Mouse (Mus musculus): ENCODE data around the gene Plac1.

DNA sequence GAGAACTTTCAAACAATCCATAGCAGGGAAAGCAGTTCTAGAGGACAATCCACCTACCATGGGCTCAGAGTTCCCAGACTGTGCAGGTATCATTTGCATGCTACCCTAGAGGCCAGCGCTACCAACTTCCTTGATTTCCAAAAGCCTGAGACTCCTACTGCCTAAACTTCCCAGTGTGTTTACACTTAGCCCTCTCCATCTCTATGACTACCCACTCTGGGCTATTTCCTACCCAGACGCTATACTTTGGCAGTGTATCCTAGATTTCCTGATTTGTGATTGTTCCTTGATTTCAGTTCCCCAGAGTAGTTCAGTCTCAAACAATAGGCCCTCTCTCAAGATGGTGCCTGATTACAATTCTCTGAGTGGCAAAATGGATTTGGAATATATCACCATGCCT lies 132.8 kb downstream of the Plac1 start:
- no peak for TF ChIP-seq CTCF (IDR thresholded peaks at IDR 0.05; ENCODE audit: low read depth, low read length)
- TF ChIP-seq POLR2A (IDR thresholded peaks at IDR 0.05; ENCODE audit: extremely low read depth, insufficient read depth, low read length), result no peak

Measured in liver, adult 2 months (tissue).